Mouse (Mus musculus): Measurements from ENCODE around the gene Aadacl3.

The Aadacl3 gene

GRCm38 (mm10) chr4:144463656-144464055 lies at the start of gene Aadacl3:
Gene Aadacl3 (minus strand): TSS chr4:144463756.
- in situ Hi-C loops (cut with MboI; ENCODE audit: unreplicated experiment in 2 of 2) = no loop called here

- in situ Hi-C loops (cut with MboI; ENCODE audit: unreplicated experiment in 2 of 2) = loop anchor here in 1 of 2 experiments (10.0 kb wide), 1 partner anchor 82 kb away; no protein-coding TSS in a partner anchor
Observed at GRCm38 (mm10) chr4:144506518-144506917, 43.0 kb upstream of the Aadacl3 start.

- in situ Hi-C loops (cut with MboI; ENCODE audit: unreplicated experiment in 2 of 2) = no loop called here
Observed at GRCm38 (mm10) chr4:144493331-144493730, 29.8 kb upstream of the Aadacl3 start.

GRCm38 (mm10) chr4:144468091-144468490 lies 4.5 kb upstream of the Aadacl3 start:
- in situ Hi-C loops (cut with MboI; ENCODE audit: unreplicated experiment in 2 of 2) = no loop called here

- in situ Hi-C loops (cut with MboI; ENCODE audit: unreplicated experiment in 2 of 2) = no loop called here
Observed at GRCm38 (mm10) chr4:144465206-144465605, 1.6 kb upstream of the Aadacl3 start.

GRCm38 (mm10) chr4:144453217-144453616 lies 10.3 kb downstream of the Aadacl3 start, which contains the start of gene Gm9944:
Gene Gm9944 (minus strand): TSS chr4:144453317.
- in situ Hi-C loops (cut with MboI; ENCODE audit: unreplicated experiment in 2 of 2) = no loop called here

GRCm38 (mm10) chr4:144448546-144448945 lies 15.0 kb downstream of the Aadacl3 start:
- in situ Hi-C loops (cut with MboI; ENCODE audit: unreplicated experiment in 2 of 2) = loop anchor here (25.0 kb wide), 2 partner anchors 414 to 714 kb away; no protein-coding TSS in a partner anchor

- in situ Hi-C loops (cut with MboI; ENCODE audit: unreplicated experiment in 2 of 2) = loop anchor here (25.0 kb wide), 2 partner anchors 421 to 721 kb away; no protein-coding TSS in a partner anchor
Observed at GRCm38 (mm10) chr4:144441582-144441981, 22.0 kb downstream of the Aadacl3 start.

GRCm38 (mm10) chr4:144441095-144441494 lies 22.5 kb downstream of the Aadacl3 start:
- in situ Hi-C loops (cut with MboI; ENCODE audit: unreplicated experiment in 2 of 2) = loop anchor here (25.0 kb wide), 2 partner anchors 421 to 721 kb away; no protein-coding TSS in a partner anchor

GRCm38 (mm10) chr4:144438672-144439071 lies 24.9 kb downstream of the Aadacl3 start, which contains the start of gene 1700012P22Rik:
Gene 1700012P22Rik (minus strand): TSS chr4:144438772.
- in situ Hi-C loops (cut with MboI; ENCODE audit: unreplicated experiment in 2 of 2) = loop anchor here (25.0 kb wide), 2 partner anchors 424 to 724 kb away; no protein-coding TSS in a partner anchor

- in situ Hi-C loops (cut with MboI; ENCODE audit: unreplicated experiment in 2 of 2) = loop anchor here (25.0 kb wide), 2 partner anchors 429 to 729 kb away; no protein-coding TSS in a partner anchor
Observed at GRCm38 (mm10) chr4:144433216-144433615, 30.3 kb downstream of the Aadacl3 start.

GRCm38 (mm10) chr4:144430723-144431122 lies 32.8 kb downstream of the Aadacl3 start:
- in situ Hi-C loops (cut with MboI; ENCODE audit: unreplicated experiment in 2 of 2) = loop anchor here (25.0 kb wide), 2 partner anchors 432 to 732 kb away; no protein-coding TSS in a partner anchor

GRCm38 (mm10) chr4:144428868-144429267 lies 34.7 kb downstream of the Aadacl3 start:
- in situ Hi-C loops (cut with MboI; ENCODE audit: unreplicated experiment in 2 of 2) = loop anchor here (10.0 to 25.0 kb wide), 3 partner anchors 76 to 733 kb away; no protein-coding TSS in a partner anchor

GRCm38 (mm10) chr4:144424590-144424989 lies 39.0 kb downstream of the Aadacl3 start:
- in situ Hi-C loops (cut with MboI; ENCODE audit: unreplicated experiment in 2 of 2) = loop anchor here in 1 of 2 experiments (10.0 kb wide), 1 partner anchor 80 kb away; no protein-coding TSS in a partner anchor

GRCm38 (mm10) chr4:144420644-144421043 lies 42.9 kb downstream of the Aadacl3 start:
- in situ Hi-C loops (cut with MboI; ENCODE audit: unreplicated experiment in 2 of 2) = loop anchor here in 1 of 2 experiments (10.0 kb wide), 1 partner anchor 84 kb away; no protein-coding TSS in a partner anchor

- in situ Hi-C loops (cut with MboI; ENCODE audit: unreplicated experiment in 2 of 2) = no loop called here
Observed at GRCm38 (mm10) chr4:144408290-144408689, 55.3 kb downstream of the Aadacl3 start, which contains the start of gene Pramef12. Gene Pramef12 (minus strand): TSS chr4:144408464.

GRCm38 (mm10) chr4:144406261-144406660 lies 57.3 kb downstream of the Aadacl3 start:
- in situ Hi-C loops (cut with MboI; ENCODE audit: unreplicated experiment in 2 of 2) = no loop called here

GRCm38 (mm10) chr4:144404456-144405086 lies 59.0 kb downstream of the Aadacl3 start:
- in situ Hi-C loops (cut with MboI; ENCODE audit: unreplicated experiment in 2 of 2) = no loop called here
